Mouse (Mus musculus): Measurements from ENCODE around the gene Gm49630.
"Not testable (repeated sequence)": the region's sequence is repeated elsewhere in the genome, so short reads cannot be mapped to it uniquely, and the experiment has no call there.

- not testable (repeated sequence) for TF ChIP-seq TAL1, GATA1 (IDR thresholded peaks at IDR 0.05; ENCODE audit: low read length)
These were observed 45.4 kb downstream of the Gm49630 start for GRCm38 (mm10) chr17:7326415-7326814.
